Mouse (Mus musculus) neural tube, embryonic 11.5 days (tissue): ENCODE results near the gene Pcsk1n. TPM values are rescaled to one million over a fixed set of nuclear protein-coding genes. Genes with fewer than 3 reads are reported as not detected.

Experiments used
- ATAC-seq: fragments of 200-750 bp; cut with Nextera tagmentation; 2 replicates; pipeline ENCODE4 v1.8.0; 2017; ENCODE audit warnings: moderate number of reproducible peaks, mild to moderate bottlenecking, moderate TSS enrichment, moderate library complexity; ENCODE audit not compliant: insufficient read depth, low FRiP score, low TSS enrichment
- DNase-seq: peaks from one replicate; pipeline ENCODE4 v3.0.0-alpha.2; 2015; ENCODE audit warnings: low spot score
- H3K27ac ChIP-seq: fragments of 300-500 bp; sonication (generic); 2 replicates; pipeline ENCODE4 v1.5.1; 2014; ENCODE audit warnings: low read depth, mild to moderate bottlenecking, low read length
- H3K27me3 ChIP-seq: fragments of 300-500 bp; sonication (generic); 2 replicates; pipeline ENCODE4 v1.6.1; 2014; ENCODE audit warnings: mild to moderate bottlenecking, low read length, mixed read lengths; ENCODE audit not compliant: control insufficient read depth, insufficient read depth
- H3K36me3 ChIP-seq: fragments of 300-500 bp; sonication (generic); 2 replicates; pipeline ENCODE4 v1.6.1; 2014; ENCODE audit warnings: mild to moderate bottlenecking, low read length, moderate library complexity, mixed read lengths; ENCODE audit not compliant: control insufficient read depth, insufficient read depth
- H3K4me1 ChIP-seq: fragments of 300-500 bp; sonication (generic); 2 replicates; pipeline ENCODE4 v1.6.1; 2014; ENCODE audit warnings: low read length, mixed read lengths; ENCODE audit not compliant: control insufficient read depth, insufficient read depth
- H3K4me2 ChIP-seq: fragments of 300-500 bp; sonication (generic); 2 replicates; pipeline ENCODE4 v1.6.1; 2014; ENCODE audit warnings: low read depth, mild to moderate bottlenecking, moderate library complexity
- H3K4me3 ChIP-seq: fragments of 300-500 bp; sonication (generic); 2 replicates; pipeline ENCODE4 v1.5.1; 2014; ENCODE audit warnings: low read depth, low read length
- H3K9ac ChIP-seq: fragments of 300-500 bp; sonication (generic); 2 replicates; pipeline ENCODE4 v1.6.1; 2014; ENCODE audit warnings: mild to moderate bottlenecking, low read length
- H3K9me3 ChIP-seq: fragments of 300-500 bp; sonication (generic); 2 replicates; pipeline ENCODE4 v1.6.1; 2016; ENCODE audit warnings: low read length; ENCODE audit not compliant: control insufficient read depth
- WGBS: fragments of 180-500 bp; shearing (Covaris S2); extraction: QIAGEN DNeasy Blood & Tissue Kit; methylation state at CpG from one replicate; pipeline ENCODE4 v1.1.7; 2014; 5-methylcytosine and 5-hydroxymethylcytosine counted together
- polyA plus RNA-seq: library from polyadenylated mRNA; unstranded; fragments of >200 nt; fragmentation: Nextera tagmentation; extraction: Ambion mirVana; gene quantifications from 2 replicates; pipeline ENCODE4 v1.2.1, GENCODE M21; 2014

Pcsk1n gene
- 29.6 and 33.1 TPM in 2 replicates for polyA plus RNA-seq

- peaks cover 30% of the 10 kb centered on the region for H3K27me3 ChIP-seq
Measured at GRCm38 (mm10) chrX:7919601-7920383, at the start of gene Pcsk1n. Gene Pcsk1n, plus strand, starts transcription at chrX:7919822.

GRCm38 (mm10) chrX:7869826-7870225 is 49.8 kb upstream of the Pcsk1n start:
- ATAC-seq, result no peak
- Histone ChIP-seq H3K9ac (no peak overlapping the region), H3K4me1 (no peaks in the 10 kb centered on the region), H3K4me3 (no peak overlapping the region), H3K36me3 (no peaks in the 10 kb centered on the region), H3K27ac (no peak overlapping the region), H3K4me2 (no peak overlapping the region), H3K9me3 (no peaks in the 10 kb centered on the region), H3K27me3 (no peaks in the 10 kb centered on the region)
- DNase-seq, result no peak
- WGBS, result 48% methylated on average over 3 of the region's 3 CpGs

More at GRCm38 (mm10) chrX:7919601-7920383, at the start of gene Pcsk1n:
- ATAC-seq (peak; percentile 81), DNase-seq (peak; percentile 79)
- Histone ChIP-seq H3K27ac (peak within 1 kb of the TSS; percentile 44; the same call in 1 of the 2 replicates), H3K4me3 (peak within 1 kb of the TSS; percentile 31), H3K9me3 (no peaks in the 10 kb centered on the region), H3K9ac (peak within 1 kb of the TSS; percentile 37), H3K4me1 (no peaks in the 10 kb centered on the region), H3K4me2 (peak within 1 kb of the TSS; percentile 47), H3K36me3 (no peaks in the 10 kb centered on the region)
- 21% methylated on average over 26 of the region's 40 CpGs for WGBS

GRCm38 (mm10) chrX:7878007-7878419 is 41.6 kb upstream of the Pcsk1n start, which contains the start of gene Pim2:
Gene Pim2, plus strand, starts transcription at chrX:7878262.
- no peak within 1 kb of the TSS for H3K27ac ChIP-seq
- H3K36me3 ChIP-seq, result no peaks in the 10 kb centered on the region
- H3K4me2 ChIP-seq, result peak within 1 kb of the TSS; percentile 80
- peak within 1 kb of the TSS; percentile 36 for H3K4me3 ChIP-seq
- no peaks in the 10 kb centered on the region for H3K27me3 ChIP-seq
- no peaks in the 10 kb centered on the region for H3K9me3 ChIP-seq
- ATAC-seq (peak; percentile 82), DNase-seq (peak; percentile 76)
- H3K9ac ChIP-seq, result peak within 1 kb of the TSS; percentile 26; the same call in 1 of the 2 replicates
- H3K4me1 ChIP-seq, result no peaks in the 10 kb centered on the region
- 29% methylated on average over 28 of the region's 38 CpGs for WGBS

GRCm38 (mm10) chrX:7878495-7878894 is 41.1 kb upstream of the Pcsk1n start:
- DNase-seq (no peak), ATAC-seq (no peak; the same call in 1 of the 2 replicates)
- no peaks in the 10 kb centered on the region for H3K9me3 ChIP-seq
- no peaks in the 10 kb centered on the region for H3K27me3 ChIP-seq
- 21% methylated on average over 19 of the region's 21 CpGs for WGBS
- peak overlapping the region; percentile 36 for H3K4me3 ChIP-seq
- no peak overlapping the region for H3K27ac ChIP-seq
- no peaks in the 10 kb centered on the region for H3K4me1 ChIP-seq
- H3K9ac ChIP-seq, result peak overlapping the region; percentile 26; the same call in 1 of the 2 replicates
- no peaks in the 10 kb centered on the region for H3K36me3 ChIP-seq
- H3K4me2 ChIP-seq, result peak overlapping the region; percentile 80

- Histone ChIP-seq H3K4me1 (no peaks in the 10 kb centered on the region), H3K4me3 (no peak overlapping the region), H3K36me3 (no peaks in the 10 kb centered on the region), H3K27ac (no peak overlapping the region), H3K9me3 (no peaks in the 10 kb centered on the region), H3K9ac (no peak overlapping the region), H3K27me3 (no peaks in the 10 kb centered on the region), H3K4me2 (peak overlapping the region; percentile 22)
- ATAC-seq (peak; percentile 49), DNase-seq (peak; percentile 78)
- 11% methylated on average over 11 of the region's 11 CpGs for WGBS
Measured at GRCm38 (mm10) chrX:7879819-7880218, 39.8 kb upstream of the Pcsk1n start.

GRCm38 (mm10) chrX:7883841-7884567 is 35.6 kb upstream of the Pcsk1n start, which contains the start of gene Slc35a2:
Gene Slc35a2, plus strand, starts transcription at chrX:7884028.
- DNase-seq (peak; percentile 74), ATAC-seq (peak; percentile 86)
- Histone ChIP-seq H3K9ac (peak within 1 kb of the TSS; percentile 26), H3K4me2 (peak within 1 kb of the TSS; percentile 44), H3K36me3 (no peaks in the 10 kb centered on the region), H3K9me3 (no peaks in the 10 kb centered on the region), H3K27ac (peak within 1 kb of the TSS; percentile 60; the same call in 1 of the 2 replicates), H3K27me3 (no peaks in the 10 kb centered on the region), H3K4me1 (no peaks in the 10 kb centered on the region), H3K4me3 (peak within 1 kb of the TSS; percentile 52)
- 15% methylated on average over 49 of the region's 49 CpGs for WGBS

GRCm38 (mm10) chrX:7898211-7898610 is 21.4 kb upstream of the Pcsk1n start:
- DNase-seq, result no peak
- WGBS, result 32% methylated on average over 13 of the region's 13 CpGs
- H3K27me3 ChIP-seq, result no peaks in the 10 kb centered on the region
- no peaks in the 10 kb centered on the region for H3K9me3 ChIP-seq
- H3K36me3 ChIP-seq, result no peaks in the 10 kb centered on the region; the same call in 1 of the 2 replicates
- no peak overlapping the region for H3K27ac ChIP-seq
- H3K4me2 ChIP-seq, result peak overlapping the region; percentile 45
- H3K9ac ChIP-seq, result peak overlapping the region; percentile 58
- peak overlapping the region; percentile 54 for H3K4me3 ChIP-seq
- no peaks in the 10 kb centered on the region for H3K4me1 ChIP-seq
- no peak for ATAC-seq
